Mouse (Mus musculus) intestine, postnatal 0 days (tissue): ENCODE measurements around the gene Afap1l2. TPM values are rescaled to one million over a fixed set of nuclear protein-coding genes. Genes with fewer than 3 reads are reported as not detected.

Experiments
- ATAC-seq: fragments of 200-750 bp; cut with Nextera tagmentation; 2 replicates; pipeline ENCODE4 v1.8.0; 2017; ENCODE audit warnings: mild to moderate bottlenecking, moderate TSS enrichment, moderate library complexity
- H3K27ac ChIP-seq: fragments of 300-500 bp; sonication (generic); 2 replicates; pipeline ENCODE4 v1.5.1; 2014; ENCODE audit warnings: mild to moderate bottlenecking, low read depth, low read length, moderate library complexity
- H3K27me3 ChIP-seq: fragments of 300-500 bp; sonication (generic); replicated peaks from 2 replicates; pipeline ENCODE4 v1.6.1; 2014; ENCODE audit warnings: low read length, mixed read lengths; ENCODE audit not compliant: control insufficient read depth, insufficient read depth
- H3K36me3 ChIP-seq: fragments of 300-500 bp; sonication (generic); 2 replicates; pipeline ENCODE4 v1.6.1; 2014; ENCODE audit warnings: mild to moderate bottlenecking, moderate library complexity; ENCODE audit not compliant: control insufficient read depth, insufficient read depth
- H3K4me1 ChIP-seq: fragments of 300-500 bp; sonication (generic); replicated peaks from 2 replicates; pipeline ENCODE4 v1.6.1; 2014; ENCODE audit warnings: antibody characterized with exemption, low read length, mixed read lengths; ENCODE audit not compliant: control insufficient read depth, insufficient read depth
- H3K4me2 ChIP-seq: fragments of 300-500 bp; sonication (generic); replicated peaks from 2 replicates; pipeline ENCODE4 v1.6.1; 2014; ENCODE audit warnings: low read depth, mild to moderate bottlenecking, moderate library complexity
- H3K4me3 ChIP-seq: fragments of 300-500 bp; sonication (generic); 2 replicates; pipeline ENCODE4 v1.5.1; 2014; ENCODE audit warnings: low read depth, low read length
- H3K9ac ChIP-seq: fragments of 300-500 bp; sonication (generic); 2 replicates; pipeline ENCODE4 v1.6.1; 2014; ENCODE audit warnings: mild to moderate bottlenecking, low read depth, low read length
- H3K9me3 ChIP-seq: fragments of 300-500 bp; sonication (generic); 2 replicates; pipeline ENCODE4 v1.6.1; 2016; ENCODE audit warnings: mixed run types; ENCODE audit not compliant: control insufficient read depth
- CTCF ChIP-seq: sonication (generic); IDR thresholded peaks from 2 replicates; pipeline ENCODE4 v1.5.1; 2016; ENCODE audit warnings: low read depth, mild to moderate bottlenecking, control low read depth, antibody characterized with exemption, moderate library complexity
- WGBS: fragments of 180-500 bp; shearing (Covaris S2); extraction: QIAGEN DNeasy Blood & Tissue Kit; methylation state at CpG from one replicate; pipeline ENCODE4 v1.1.7; 2014; 5-methylcytosine and 5-hydroxymethylcytosine counted together
- polyA plus RNA-seq: library from polyadenylated mRNA; unstranded; fragments of >200 nt; fragmentation: Nextera tagmentation; extraction: Ambion mirVana; gene quantifications from 2 replicates; pipeline ENCODE4 v1.2.1, GENCODE M21; 2015

Afap1l2 gene
- polyA plus RNA-seq, 1 experiment from 2014 or later = 7.1 TPM

GRCm38 (mm10) chr19:56997164-56997599 is 10.8 kb downstream of the Afap1l2 start:
- no peak overlapping the region for H3K27ac ChIP-seq
- H3K9ac ChIP-seq = no peak overlapping the region
- H3K27me3 ChIP-seq = no peaks in the 10 kb centered on the region
- TF ChIP-seq CTCF = peak; percentile 42
- H3K36me3 ChIP-seq = no peaks in the 10 kb centered on the region
- WGBS = 8% methylated on average over 10 of the region's 10 CpGs
- H3K4me1 ChIP-seq = peaks cover 3% of the 10 kb centered on the region; the same call in 1 of the 2 replicates
- 0 out of 2 replicates have a peak overlapping the region, but pooled peaks have one; percentile 1 for H3K4me2 ChIP-seq
- ATAC-seq = peak; percentile 58; the same call in 1 of the 2 replicates
- H3K4me3 ChIP-seq = no peak overlapping the region
- H3K9me3 ChIP-seq = no peaks in the 10 kb centered on the region

GRCm38 (mm10) chr19:56995441-56995840 is 12.6 kb downstream of the Afap1l2 start:
- 80% methylated on average over 4 of the region's 4 CpGs for WGBS

GRCm38 (mm10) chr19:56994653-56995052 is 13.4 kb downstream of the Afap1l2 start:
- no peak for TF ChIP-seq CTCF
- WGBS = 77% methylated on average over 4 of the region's 4 CpGs
- Histone ChIP-seq H3K9me3 (no peaks in the 10 kb centered on the region), H3K27me3 (no peaks in the 10 kb centered on the region), H3K4me2 (no peak overlapping the region), H3K27ac (no peak overlapping the region), H3K9ac (no peak overlapping the region), H3K4me3 (no peak overlapping the region), H3K4me1 (peaks cover 7% of the 10 kb centered on the region; the same call in 1 of the 2 replicates), H3K36me3 (no peaks in the 10 kb centered on the region)
- ATAC-seq = no peak

More at GRCm38 (mm10) chr19:56995441-56995840, 12.6 kb downstream of the Afap1l2 start:
- no peak for TF ChIP-seq CTCF
- no peak overlapping the region for H3K4me2 ChIP-seq
- H3K4me1 ChIP-seq = peaks cover 6% of the 10 kb centered on the region; the same call in 1 of the 2 replicates
- H3K4me3 ChIP-seq = no peak overlapping the region
- no peaks in the 10 kb centered on the region for H3K9me3 ChIP-seq
- no peak overlapping the region for H3K27ac ChIP-seq
- no peak for ATAC-seq
- no peak overlapping the region for H3K9ac ChIP-seq
- no peaks in the 10 kb centered on the region for H3K27me3 ChIP-seq
- H3K36me3 ChIP-seq = no peaks in the 10 kb centered on the region

DNA sequence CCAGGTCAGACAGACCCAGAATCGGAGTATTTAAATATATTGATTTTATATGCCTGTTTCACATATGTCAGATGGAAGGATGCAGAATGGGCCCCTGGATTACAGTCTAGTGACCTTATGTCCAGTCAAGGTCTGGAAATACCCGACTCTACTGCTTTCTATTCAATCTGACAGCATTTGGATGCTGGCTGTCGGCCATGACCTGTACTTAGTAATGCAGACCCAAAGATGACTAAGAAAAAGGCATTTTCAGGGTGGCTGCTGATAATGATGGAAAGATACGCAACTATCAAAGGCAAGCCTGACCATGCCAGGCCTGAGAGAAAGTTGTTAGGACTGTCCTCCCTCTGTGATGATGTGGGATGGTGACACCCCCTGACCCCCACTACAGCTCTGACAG is 14.3 kb downstream of the Afap1l2 start:
- H3K4me1 ChIP-seq = peaks cover 8% of the 10 kb centered on the region; the same call in 1 of the 2 replicates
- ATAC-seq = no peak
- H3K9ac ChIP-seq = no peak overlapping the region
- TF ChIP-seq CTCF = no peak
- no peaks in the 10 kb centered on the region for H3K27me3 ChIP-seq
- H3K4me2 ChIP-seq = no peak overlapping the region
- no peaks in the 10 kb centered on the region for H3K36me3 ChIP-seq
- no peak overlapping the region for H3K27ac ChIP-seq
- no peak overlapping the region for H3K4me3 ChIP-seq
- 74% methylated on average over 4 of the region's 4 CpGs for WGBS
- H3K9me3 ChIP-seq = no peaks in the 10 kb centered on the region

DNA sequence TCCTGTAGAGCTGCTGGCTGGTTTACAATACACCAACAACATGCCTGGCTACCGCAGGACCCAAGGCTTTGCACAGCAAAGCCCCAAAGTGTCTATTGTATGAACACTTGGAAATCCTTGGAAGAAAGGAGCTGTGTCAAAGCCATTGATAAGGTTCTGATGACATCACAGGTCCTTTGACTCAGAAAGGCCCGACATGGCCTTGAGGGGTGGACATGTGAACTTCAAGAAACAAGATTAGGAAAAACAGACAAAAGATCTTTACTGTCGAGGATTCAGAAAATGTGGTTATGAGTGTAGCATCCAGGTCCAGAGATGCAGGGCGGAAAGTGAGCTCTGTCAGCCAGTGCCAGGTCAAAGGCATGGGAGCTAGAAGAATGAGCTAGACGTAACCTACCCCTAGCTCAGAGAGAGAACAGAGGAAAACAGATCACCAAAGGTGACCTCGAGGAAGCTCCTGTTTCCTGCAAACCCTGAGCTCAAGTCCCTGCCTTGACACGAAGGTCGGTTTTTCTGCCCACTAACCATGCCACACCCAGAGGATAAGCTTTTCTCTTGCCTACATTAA is 15.0 kb downstream of the Afap1l2 start:
- no peaks in the 10 kb centered on the region for H3K27me3 ChIP-seq
- WGBS = 65% methylated on average over 8 of the region's 8 CpGs
- no peak for TF ChIP-seq CTCF
- peaks cover 8% of the 10 kb centered on the region; the same call in 1 of the 2 replicates for H3K4me1 ChIP-seq
- no peaks in the 10 kb centered on the region for H3K9me3 ChIP-seq
- no peak overlapping the region for H3K4me3 ChIP-seq
- H3K36me3 ChIP-seq = no peaks in the 10 kb centered on the region
- no peak for ATAC-seq
- H3K4me2 ChIP-seq = no peak overlapping the region
- H3K9ac ChIP-seq = no peak overlapping the region
- H3K27ac ChIP-seq = no peak overlapping the region

GRCm38 (mm10) chr19:56990367-56991111 is 17.5 kb downstream of the Afap1l2 start:
- Histone ChIP-seq H3K27me3 (no peaks in the 10 kb centered on the region), H3K9me3 (no peaks in the 10 kb centered on the region), H3K9ac (no peak overlapping the region), H3K4me2 (no peak overlapping the region; the same call in 1 of the 2 replicates), H3K36me3 (no peaks in the 10 kb centered on the region), H3K4me1 (peaks cover 5% of the 10 kb centered on the region; the same call in 1 of the 2 replicates), H3K27ac (no peak overlapping the region), H3K4me3 (no peak overlapping the region)
- ATAC-seq = 0 out of 2 replicates have a peak, but pooled peaks have one; percentile 10
- TF ChIP-seq CTCF = no peak
- 34% methylated on average over 14 of the region's 14 CpGs for WGBS
